Mouse (Mus musculus) MEL (cell line): ENCODE measurements around the gene Edf1. TPM values are rescaled to one million over a fixed set of nuclear protein-coding genes. Genes with fewer than 3 reads are reported as not detected.
"Not testable (repeated sequence)": the region's sequence is repeated elsewhere in the genome, so short reads cannot be mapped to it uniquely, and the experiment has no call there.

Experiments used
- DNase-seq: peaks from one replicate; pipeline ENCODE4 v3.0.0; 2011; ENCODE audit warnings: low read depth, low spot score
- H3K27ac ChIP-seq: 2 replicates; pipeline ENCODE4 v1.5.1; 2012; ENCODE audit warnings: low read depth, mild to moderate bottlenecking, control low read depth, low read length, moderate library complexity; ENCODE audit not compliant: control insufficient read depth
- H3K27me3 ChIP-seq, 2 experiments: fragments of 150-350 bp in 1 of 2; sonication (generic) in 1 of 2; 2 replicates each; pipeline ENCODE4 v1.6.1; 2012; ENCODE audit warnings: low read length in 2 of 2, mild to moderate bottlenecking in 2 of 2, improper control_type of control experiment in 1 of 2, moderate library complexity in 1 of 2; ENCODE audit not compliant: insufficient read depth in 2 of 2, control insufficient read depth in 1 of 2
- H3K36me3 ChIP-seq, 2 experiments: 2 replicates each; pipeline ENCODE4 v1.6.1; 2012 to 2014; ENCODE audit warnings: low read length in 2 of 2, improper control_type of control experiment in 1 of 2, inconsistent platforms in 1 of 2, mild to moderate bottlenecking in 1 of 2; ENCODE audit not compliant: insufficient read depth in 2 of 2, control insufficient read depth in 1 of 2
- H3K4me1 ChIP-seq, 2 experiments: fragments of 150-350 bp in 1 of 2; sonication (generic) in 1 of 2; 2 replicates each; pipeline ENCODE4 v1.6.1; 2012; ENCODE audit warnings: low read length in 2 of 2, improper control_type of control experiment in 1 of 2, mild to moderate bottlenecking in 1 of 2; ENCODE audit not compliant: insufficient read depth in 2 of 2, control insufficient read depth in 1 of 2
- H3K4me3 ChIP-seq, 2 experiments: fragments of 150-350 bp in 1 of 2; sonication (generic) in 1 of 2; 2 replicates each; pipeline ENCODE4 v1.5.1; 2012; ENCODE audit warnings: low read depth in 2 of 2, low read length in 2 of 2, mild to moderate bottlenecking in 2 of 2, moderate library complexity in 2 of 2, control low read depth in 1 of 2, improper control_type of control experiment in 1 of 2; ENCODE audit not compliant: control insufficient read depth in 1 of 2, insufficient read depth in 1 of 2
- H3K79me2 ChIP-seq: 2 replicates; pipeline ENCODE4 v1.6.1; 2012; ENCODE audit warnings: mild to moderate bottlenecking, low read length, moderate library complexity; ENCODE audit not compliant: control insufficient read depth, poor library complexity, insufficient read depth
- H3K9ac ChIP-seq: 2 replicates; pipeline ENCODE4 v1.6.1; 2012; ENCODE audit warnings: low read depth, mild to moderate bottlenecking, control low read depth, low read length, moderate library complexity; ENCODE audit not compliant: control insufficient read depth, poor library complexity, severe bottlenecking
- H3K9me3 ChIP-seq: fragments of 150-350 bp; sonication (generic); replicated peaks from 2 replicates; pipeline ENCODE4 v1.6.1; 2012; ENCODE audit warnings: mild to moderate bottlenecking, low read length, improper control_type of control experiment, moderate library complexity; ENCODE audit not compliant: insufficient read depth
- CHD1 ChIP-seq: IDR thresholded peaks from 2 replicates; pipeline ENCODE4 v1.6.1; 2012; ENCODE audit warnings: low read depth, mild to moderate bottlenecking, inconsistent platforms, low read length, improper control_type of control experiment
- ETS1 ChIP-seq: IDR thresholded peaks from 2 replicates; pipeline ENCODE4 v1.6.1; 2012; ENCODE audit warnings: low read depth, mild to moderate bottlenecking, inconsistent platforms, low read length, improper control_type of control experiment, moderate library complexity
- MAFK ChIP-seq: IDR thresholded peaks from 2 replicates; pipeline ENCODE4 v1.6.1; 2011; ENCODE audit warnings: low read depth, mild to moderate bottlenecking, low read length, improper control_type of control experiment, borderline replicate concordance
- MEF2A ChIP-seq: IDR thresholded peaks from 2 replicates; pipeline ENCODE4 v1.6.1; 2014; ENCODE audit warnings: low read depth, mild to moderate bottlenecking, inconsistent platforms, low read length, improper control_type of control experiment; ENCODE audit not compliant: poor library complexity, insufficient replicate concordance, severe bottlenecking; ENCODE audit errors: extremely low read depth
- MXI1 ChIP-seq: IDR thresholded peaks from 2 replicates; pipeline ENCODE4 v1.6.1; 2011; ENCODE audit warnings: mild to moderate bottlenecking, low read depth, low read length, improper control_type of control experiment
- MYC ChIP-seq: IDR thresholded peaks from 2 replicates; pipeline ENCODE4 v1.6.1; 2011; ENCODE audit warnings: low read depth, mild to moderate bottlenecking, low read length, improper control_type of control experiment, moderate library complexity
- NELFE ChIP-seq: IDR thresholded peaks from 2 replicates; pipeline ENCODE4 v1.6.1; 2011; ENCODE audit warnings: low read depth, low read length, improper control_type of control experiment
- NRF1 ChIP-seq: IDR thresholded peaks from 2 replicates; pipeline ENCODE4 v1.6.1; 2014; ENCODE audit warnings: low read depth, mild to moderate bottlenecking, inconsistent platforms, low read length, improper control_type of control experiment, moderate library complexity; ENCODE audit not compliant: poor library complexity, insufficient read depth, severe bottlenecking
- SIN3A ChIP-seq: IDR thresholded peaks from 2 replicates; pipeline ENCODE4 v1.6.1; 2012; ENCODE audit warnings: low read length, improper control_type of control experiment, inconsistent platforms
- SMC3 ChIP-seq: IDR thresholded peaks from 2 replicates; pipeline ENCODE4 v1.6.1; 2011; ENCODE audit warnings: low read depth, low read length, improper control_type of control experiment
- TBP ChIP-seq: IDR thresholded peaks from 2 replicates; pipeline ENCODE4 v1.8.0; 2011; ENCODE audit warnings: low read depth, low read length, improper control_type of control experiment
- USF2 ChIP-seq, 2 experiments: IDR thresholded peaks; 2 replicates each; pipeline ENCODE4 v1.6.1; 2011 to 2012; ENCODE audit warnings: improper control_type of control experiment in 2 of 2, low read length in 2 of 2, borderline replicate concordance in 1 of 2, inconsistent platforms in 1 of 2, low read depth in 1 of 2, mild to moderate bottlenecking in 1 of 2; ENCODE audit not compliant: insufficient read depth in 1 of 2
- ZNF384 ChIP-seq: IDR thresholded peaks from 2 replicates; pipeline ENCODE4 v1.6.1; 2012; ENCODE audit warnings: low read depth, mild to moderate bottlenecking, inconsistent platforms, low read length, improper control_type of control experiment
- polyA plus RNA-seq, 2 experiments: library from polyadenylated mRNA; stranded (reverse) in 1 of 2; unstranded in 1 of 2; fragments of >175 nt in 1 of 2; fragments of >200 nt in 1 of 2; gene quantifications; 2 replicates each; pipeline versions ENCODE4 v1.2.1 to v1.2.4; 2012; ENCODE audit warnings: low replicate concordance in 2 of 2, low read depth in 1 of 2; ENCODE audit not compliant: insufficient read length in 2 of 2, insufficient read depth in 1 of 2, missing spikeins in 1 of 2
- total RNA-seq: library from RNA; depleted of rRNA; stranded (reverse); fragments of 300-350 nt; gene quantifications from 2 replicates; pipeline ENCODE4 v1.2.3, GENCODE M21; 2012

Edf1 gene
- total and polyA plus RNA-seq, 3 experiments: 142 to 318 TPM; not detected in 1

DNA sequence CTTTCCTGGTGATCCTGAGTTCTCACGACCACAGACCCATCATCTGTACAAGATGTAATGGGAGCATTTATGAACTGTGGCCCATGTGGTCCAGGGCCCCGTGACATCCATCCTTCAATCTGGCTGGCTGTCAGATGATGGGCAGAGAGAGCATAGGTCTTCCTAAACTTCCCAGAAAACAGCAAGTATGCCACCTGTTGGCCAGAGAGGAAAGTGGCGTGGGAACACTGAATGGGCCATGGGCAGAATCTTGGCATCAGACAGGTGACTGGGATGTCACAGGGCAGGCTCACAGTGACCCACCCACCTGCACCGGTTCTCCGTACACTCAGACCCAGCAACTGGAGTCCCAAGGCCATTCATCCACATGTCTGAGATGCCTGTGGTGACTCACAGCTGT lies 6.5 kb upstream of the Edf1 start (continued):
- no peak for TF ChIP-seq MAFK
- TF ChIP-seq ETS1: no peak
- no peak for TF ChIP-seq MYC
- no peak for TF ChIP-seq USF2 (IDR thresholded peaks at IDR 0.05; ENCODE audit: borderline replicate concordance in 1 of 2, insufficient read depth in 1 of 2, low read depth in 1 of 2, low read length in 2 of 2)
- peak; percentile 62 for TF ChIP-seq SMC3
- TF ChIP-seq CHD1: no peak
- no peak for TF ChIP-seq MXI1
- TF ChIP-seq TBP: no peak
- no peak for TF ChIP-seq NELFE
- TF ChIP-seq NRF1: no peak
- TF ChIP-seq MEF2A: no peak

GRCm38 (mm10) chr2:25553171-25553786 lies 4.4 kb upstream of the Edf1 start:
- not testable (repeated sequence) for H3K36me3 ChIP-seq, H3K4me1 ChIP-seq
- TF ChIP-seq ZNF384 (peak; percentile 92), SIN3A (0 out of 2 replicates have a peak, but pooled peaks have one; percentile 24)

DNA sequence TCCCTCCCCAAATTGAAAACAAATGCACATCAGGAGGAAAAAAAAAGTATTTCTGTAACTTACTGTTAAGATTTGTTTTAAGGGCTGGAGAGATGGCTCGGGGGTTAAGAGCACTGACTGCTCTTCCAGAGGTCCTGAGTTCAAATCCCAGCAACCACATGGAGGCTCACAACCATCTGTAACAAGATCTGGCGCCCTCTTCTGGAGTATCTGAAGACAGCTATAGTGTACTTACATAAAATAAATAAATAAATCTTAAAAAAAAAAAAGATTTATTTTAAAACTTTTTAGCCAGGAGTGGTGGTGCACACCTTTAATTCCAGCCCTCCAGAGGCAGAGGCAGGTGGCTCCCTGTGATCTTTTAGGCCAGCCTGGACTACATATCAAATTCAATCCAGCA lies 2.2 kb upstream of the Edf1 start:
- H3K9ac ChIP-seq, H3K4me3 ChIP-seq, H3K27ac ChIP-seq, H3K27me3 ChIP-seq, DNase-seq, H3K9me3 ChIP-seq: not testable (repeated sequence)
- Histone ChIP-seq H3K79me2 (peaks cover 20% of the 10 kb centered on the region), H3K4me1 (peaks cover 8 to 10% of the 10 kb centered on the region in 2 experiments), H3K36me3 (peaks cover 3 to 12% of the 10 kb centered on the region in 2 experiments)

More at GRCm38 (mm10) chr2:25553171-25553786, 4.4 kb upstream of the Edf1 start:
- peak; percentile 73 for DNase-seq
- not testable (repeated sequence) for H3K9me3 ChIP-seq, H3K9ac ChIP-seq, H3K27ac ChIP-seq, H3K27me3 ChIP-seq, H3K4me3 ChIP-seq
- H3K79me2 ChIP-seq: peaks cover 11% of the 10 kb centered on the region
